Mouse (Mus musculus) CH12.LX (cell line): Measurements from ENCODE around the gene Rhobtb1.

Experiments used
- E2F4 ChIP-seq: IDR thresholded peaks from 2 replicates; pipeline ENCODE4 v1.6.1; 2011; ENCODE audit warnings: low read depth, low read length, improper control_type of control experiment; ENCODE audit not compliant: insufficient replicate concordance
- MAX ChIP-seq: IDR thresholded peaks from 2 replicates; pipeline ENCODE4 v1.6.1; 2011; ENCODE audit warnings: low read length, improper control_type of control experiment
- POLR2AphosphoS2 ChIP-seq: IDR thresholded peaks from 2 replicates; pipeline ENCODE4 v1.6.1; 2011; ENCODE audit warnings: low read depth, low read length, improper control_type of control experiment
- SMC3 ChIP-seq: IDR thresholded peaks from 2 replicates; pipeline ENCODE4 v1.6.1; 2011; ENCODE audit warnings: low read depth, low read length, improper control_type of control experiment

DNA sequence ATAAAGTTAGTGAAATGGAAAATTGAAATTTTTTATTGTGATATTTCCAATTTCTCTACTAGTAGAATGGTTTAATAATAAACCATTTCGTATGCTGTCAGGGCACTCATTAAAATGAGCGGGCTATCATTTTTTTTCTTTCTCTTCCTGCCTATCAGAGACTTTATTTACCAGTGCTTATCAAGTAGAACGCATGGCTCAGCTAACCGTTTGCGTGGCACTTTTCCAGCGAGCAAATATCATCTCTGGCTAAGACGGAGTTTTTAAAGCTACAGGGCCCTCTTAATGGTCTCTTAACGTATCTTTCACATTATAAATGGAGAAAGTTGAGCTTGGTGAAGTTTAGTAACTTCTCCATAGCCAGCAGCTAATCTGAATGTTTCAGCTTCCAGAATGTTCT, 44.0 kb upstream of the Rhobtb1 start:
- TF ChIP-seq E2F4 (no peak), POLR2AphosphoS2 (no peak), MAX (no peak), SMC3 (no peak)
